Mouse (Mus musculus) left cerebral cortex, postnatal 4 days (tissue): ENCODE results near the gene Dolk. TPM values are rescaled to one million over a fixed set of nuclear protein-coding genes. Genes with fewer than 3 reads are reported as not detected.

Experiments
- DNase-seq: peaks from one replicate; pipeline ENCODE4 v3.0.0-alpha.2; 2022
- intact Hi-C: fragments of 180-260 bp; cut with DNase I; formaldehyde crosslinking; loops from one replicate; pipeline ENCODE4 v1.15.1; 2025
- total RNA-seq, 2 experiments: library from RNA; stranded (reverse); gene quantifications; 2 replicates each; pipeline ENCODE4 v1.2.3; 2021

Dolk gene
- total RNA-seq = 10 to 100 TPM; 18.7 to 21.6 TPM

GRCm38 (mm10) chr2:30286192-30287026 lies at the start of gene Dolk, which contains the start of gene Nup188:
Gene Dolk (minus strand): TSS chr2:30286334.
Gene Nup188 (plus strand): TSS chr2:30286397.
- intact Hi-C loops = no loop called here
- DNase-seq = peak; percentile 99

GRCm38 (mm10) chr2:30335324-30335723 lies 49.2 kb upstream of the Dolk start:
- intact Hi-C loops = loop anchor here (10.0 kb wide), 1 partner anchor 311 kb away; no protein-coding TSS in a partner anchor
- DNase-seq = no peak

GRCm38 (mm10) chr2:30328791-30329190 lies 42.7 kb upstream of the Dolk start:
- intact Hi-C loops = loop anchor here (10.0 kb wide), 1 partner anchor 1676 kb away; no protein-coding TSS in a partner anchor
- no peak for DNase-seq

- DNase-seq = no peak
- intact Hi-C loops = loop anchor here (10.0 kb wide), 1 partner anchor 1678 kb away; no protein-coding TSS in a partner anchor
Measured at GRCm38 (mm10) chr2:30327276-30327675, 41.1 kb upstream of the Dolk start.

- DNase-seq = no peak
- intact Hi-C loops = loop anchor here (10.0 kb wide), 1 partner anchor 1680 kb away; no protein-coding TSS in a partner anchor
Measured at GRCm38 (mm10) chr2:30325296-30325695, 39.2 kb upstream of the Dolk start.

- intact Hi-C loops = loop anchor here (10.0 kb wide), 1 partner anchor 1682 kb away; no protein-coding TSS in a partner anchor
- no peak for DNase-seq
Measured at GRCm38 (mm10) chr2:30323111-30323510, 37.0 kb upstream of the Dolk start.

- DNase-seq = no peak
- intact Hi-C loops = loop anchor here (10.0 kb wide), 1 partner anchor 324 kb away; no protein-coding TSS in a partner anchor
Measured at GRCm38 (mm10) chr2:30319260-30319659, 33.1 kb upstream of the Dolk start.

- DNase-seq = no peak
Measured at GRCm38 (mm10) chr2:30316955-30317354, 30.8 kb upstream of the Dolk start.

GRCm38 (mm10) chr2:30316136-30316535 lies 30.0 kb upstream of the Dolk start:
- intact Hi-C loops = loop anchor here (10.0 kb wide), 1 partner anchor 321 kb away; no protein-coding TSS in a partner anchor
- DNase-seq = no peak

More at GRCm38 (mm10) chr2:30316955-30317354, 30.8 kb upstream of the Dolk start:
- intact Hi-C loops = loop anchor here (10.0 kb wide), 1 partner anchor 322 kb away; no protein-coding TSS in a partner anchor

- intact Hi-C loops = loop anchor here (10.0 kb wide), 1 partner anchor 317 kb away; no protein-coding TSS in a partner anchor
- DNase-seq = no peak
Measured at GRCm38 (mm10) chr2:30311481-30311880, 25.3 kb upstream of the Dolk start.

GRCm38 (mm10) chr2:30309351-30309750 lies 23.2 kb upstream of the Dolk start:
- intact Hi-C loops = loop anchor here (10.0 kb wide), 1 partner anchor 375 kb away; the partner anchor contains the start of gene Gle1
- no peak for DNase-seq

- no peak for DNase-seq
- intact Hi-C loops = loop anchor here (10.0 kb wide), 1 partner anchor 371 kb away; the partner anchor contains the start of gene Gle1
Measured at GRCm38 (mm10) chr2:30306087-30306486, 20.0 kb upstream of the Dolk start.

- no peak for DNase-seq
- intact Hi-C loops = loop anchor here (10.0 kb wide), 1 partner anchor 365 kb away; the partner anchor contains the start of gene Gle1
Measured at GRCm38 (mm10) chr2:30299966-30300365, 13.8 kb upstream of the Dolk start.

GRCm38 (mm10) chr2:30299525-30299924 lies 13.4 kb upstream of the Dolk start:
- no peak for DNase-seq
- intact Hi-C loops = no loop called here

- peak; percentile 21 for DNase-seq
- intact Hi-C loops = no loop called here
Measured at GRCm38 (mm10) chr2:30287027-30287373, 866 bp upstream of the Dolk start.

GRCm38 (mm10) chr2:30285416-30286181 lies 535 bp downstream of the Dolk start:
- intact Hi-C loops = no loop called here
- DNase-seq = no peak

- intact Hi-C loops = no loop called here
- DNase-seq = no peak
Measured at GRCm38 (mm10) chr2:30285004-30285403, 1.1 kb downstream of the Dolk start.

- no peak for DNase-seq
- intact Hi-C loops = no loop called here
Measured at GRCm38 (mm10) chr2:30283193-30283592, 2.9 kb downstream of the Dolk start.

GRCm38 (mm10) chr2:30281651-30282050 lies 4.5 kb downstream of the Dolk start:
- no peak for DNase-seq
- intact Hi-C loops = no loop called here

GRCm38 (mm10) chr2:30280743-30281142 lies 5.4 kb downstream of the Dolk start, which contains the start of gene Gm28038:
Gene Gm28038 (plus strand): TSS chr2:30281043.
- DNase-seq = no peak
- intact Hi-C loops = no loop called here

- intact Hi-C loops = no loop called here
- DNase-seq = peak; percentile 47
Measured at GRCm38 (mm10) chr2:30270134-30270533, 16.0 kb downstream of the Dolk start.
